Mouse (Mus musculus) gastrocnemius, postnatal 4 days (tissue): Measurements from ENCODE around the gene Olfr1358. TPM values are rescaled to one million over a fixed set of nuclear protein-coding genes. Genes with fewer than 3 reads are reported as not detected.
"Not testable (repeated sequence)": the region's sequence is repeated elsewhere in the genome, so short reads cannot be mapped to it uniquely, and the experiment has no call there.

Experiments
- DNase-seq, 2 experiments: peaks; one replicate each; pipeline ENCODE4 v3.0.0; 2021 to 2022; ENCODE audit warnings: low spot score in 2 of 2, mixed read lengths in 2 of 2
- long read RNA-seq, 2 experiments: library from polyadenylated mRNA; stranded (forward); transcript quantifications; one replicate each; pipeline ENCODE4 v2.0.0; 2021
- total RNA-seq, 2 experiments: library from RNA; stranded (reverse); gene quantifications; 2 replicates each; pipeline ENCODE4 v1.2.3; 2021

Gene Olfr1358
- total RNA-seq, result not detected
- long read RNA-seq, experiment 1, result 0 reads
- long read RNA-seq, experiment 2, result 0 reads

DNA sequence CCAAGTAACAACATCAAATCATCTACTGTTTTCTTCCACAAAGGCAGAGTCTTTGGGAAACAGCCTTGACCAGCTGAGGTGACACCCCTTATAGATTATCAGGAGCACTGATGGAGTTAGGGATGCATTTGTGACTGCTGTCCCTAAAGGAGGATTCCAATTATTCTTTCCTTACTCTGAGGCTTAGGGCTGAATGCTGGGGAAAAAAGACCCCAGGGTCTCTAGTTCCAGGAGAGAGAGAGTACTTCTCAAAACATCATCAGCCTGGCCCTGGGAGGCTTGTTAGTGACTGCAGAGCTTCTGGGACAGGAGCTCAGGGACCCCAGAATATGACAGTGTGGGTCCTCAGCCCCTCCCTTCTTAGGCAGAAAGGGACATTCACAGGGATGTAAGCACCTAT lies at the start of gene Olfr1358:
Olfr1358 (plus strand) TSS at position 301 of the 400 bp plus-strand sequence.
- DNase-seq, result no peak

DNA sequence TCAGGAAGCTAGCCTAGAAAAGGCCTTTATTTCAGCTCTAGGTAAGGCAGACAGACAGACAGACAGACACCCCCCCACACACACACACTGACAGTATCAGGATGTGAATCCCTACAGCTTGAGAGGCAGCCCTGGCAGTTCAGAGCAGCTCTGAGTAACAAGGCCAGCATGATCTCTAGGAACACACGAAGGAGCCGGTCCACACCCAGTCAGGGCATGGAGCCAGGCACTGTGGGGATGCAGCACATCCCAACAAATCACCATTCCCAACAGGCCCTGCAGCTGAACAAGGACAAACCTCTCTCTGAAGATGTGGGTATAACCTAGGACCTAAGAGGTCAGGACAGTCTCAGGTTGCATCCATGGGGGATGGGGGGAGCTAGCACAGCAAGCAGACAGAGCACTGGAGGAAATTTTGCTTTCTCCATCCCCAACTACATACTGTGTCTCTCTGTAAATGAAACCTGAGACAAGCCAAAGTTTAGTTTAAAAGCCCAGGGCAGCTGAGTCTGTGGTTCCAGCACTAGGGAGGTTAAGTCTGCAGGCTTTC lies 49.4 kb upstream of the Olfr1358 start:
- peak in 1 of 2 experiments; percentile 66 for DNase-seq

DNA sequence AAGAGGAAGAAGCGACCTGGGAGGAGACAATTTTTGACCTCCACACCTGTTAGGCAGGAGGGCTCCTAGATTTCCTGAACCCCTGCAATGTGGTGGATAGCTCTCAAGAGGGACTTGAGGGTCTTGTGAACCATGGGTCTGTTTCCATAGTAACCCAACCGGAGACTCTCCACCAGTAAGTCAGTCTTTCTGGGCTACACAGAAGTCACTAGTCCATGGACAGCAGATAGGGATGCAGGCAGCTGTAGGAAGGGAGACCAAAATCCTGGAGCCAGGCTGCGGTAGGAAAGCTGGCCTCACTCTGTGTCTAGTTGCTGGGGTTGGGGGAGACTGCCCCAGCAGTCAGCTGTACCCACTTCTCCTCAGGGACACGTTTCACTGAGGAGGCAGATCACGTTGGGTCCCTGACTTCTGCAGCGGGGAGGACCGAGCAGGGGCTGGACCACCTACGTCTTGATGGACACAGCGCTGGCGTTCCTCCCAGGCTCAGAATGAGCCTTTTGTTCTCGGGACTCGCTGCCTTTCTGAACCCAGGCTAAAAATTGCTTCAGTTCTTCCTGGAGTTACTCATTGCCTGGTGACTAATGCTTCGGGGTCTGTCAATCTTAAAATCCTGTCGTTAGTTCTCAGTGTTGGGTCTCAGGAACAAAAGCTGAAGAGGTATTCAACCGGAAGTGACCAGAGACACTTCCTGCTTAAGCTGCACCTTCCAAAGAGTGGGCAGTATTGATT lies 46.5 kb upstream of the Olfr1358 start:
- no peak for DNase-seq

DNA sequence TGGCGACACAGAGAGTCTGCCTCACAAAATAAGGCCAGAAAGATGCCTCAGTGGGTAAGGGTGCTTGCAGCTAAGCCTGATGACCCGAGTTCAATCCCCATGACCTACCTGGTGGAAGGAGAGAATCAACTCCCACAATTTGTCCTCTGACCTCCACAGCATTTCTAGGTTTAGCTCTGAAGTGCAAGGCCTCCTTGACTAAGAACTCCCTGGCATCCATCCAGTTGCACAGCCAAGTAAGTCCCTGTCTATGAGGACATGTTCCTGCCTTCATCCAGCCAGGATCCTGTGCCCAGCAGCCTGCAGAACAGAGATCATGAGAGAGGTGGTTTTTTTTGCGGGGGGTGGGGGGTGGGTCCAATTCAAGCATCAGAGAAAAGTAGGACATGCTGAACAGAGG lies 45.2 kb upstream of the Olfr1358 start:
- no peak for DNase-seq

DNA sequence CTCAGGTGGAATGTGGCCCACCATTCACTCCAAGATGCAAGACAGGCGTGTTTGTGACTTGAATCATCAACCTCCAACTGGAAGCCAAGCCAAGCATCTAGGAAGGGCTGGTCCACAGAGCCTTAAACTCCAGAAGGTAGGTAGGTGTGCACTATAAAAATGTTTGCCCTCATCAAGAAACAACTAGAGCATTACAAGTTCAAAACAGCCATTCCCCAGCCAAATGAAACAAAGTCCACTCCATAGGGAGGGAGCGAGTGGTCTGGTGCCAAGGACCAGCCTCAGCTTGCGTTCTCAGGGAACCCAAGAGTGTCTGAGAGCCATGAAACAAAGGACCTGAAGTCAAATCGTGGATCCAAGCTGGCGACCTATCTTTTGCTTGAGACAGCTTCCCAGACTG lies 43.8 kb upstream of the Olfr1358 start:
- DNase-seq, result no peak

DNA sequence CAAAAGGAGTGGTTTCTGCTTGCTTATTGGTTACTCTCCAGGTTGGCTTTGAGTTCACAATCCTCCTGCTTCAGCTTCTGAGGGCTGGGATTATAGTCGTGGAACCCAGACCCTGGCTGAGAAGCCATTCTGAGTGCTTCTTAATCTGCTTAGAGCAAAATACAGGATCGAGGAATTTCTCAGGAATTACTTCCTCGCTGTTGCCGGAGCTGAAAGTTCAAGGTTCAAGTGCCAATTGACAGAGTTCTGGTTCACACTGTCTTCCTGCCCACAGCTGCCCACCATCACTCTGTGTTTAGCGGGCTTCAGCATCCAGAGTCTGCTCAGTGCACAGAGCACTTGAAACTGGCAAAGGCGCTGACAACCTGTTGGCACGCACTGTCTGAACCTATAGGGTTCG lies 42.5 kb upstream of the Olfr1358 start:
- DNase-seq, result peak in 1 of 2 experiments; percentile 4

DNA sequence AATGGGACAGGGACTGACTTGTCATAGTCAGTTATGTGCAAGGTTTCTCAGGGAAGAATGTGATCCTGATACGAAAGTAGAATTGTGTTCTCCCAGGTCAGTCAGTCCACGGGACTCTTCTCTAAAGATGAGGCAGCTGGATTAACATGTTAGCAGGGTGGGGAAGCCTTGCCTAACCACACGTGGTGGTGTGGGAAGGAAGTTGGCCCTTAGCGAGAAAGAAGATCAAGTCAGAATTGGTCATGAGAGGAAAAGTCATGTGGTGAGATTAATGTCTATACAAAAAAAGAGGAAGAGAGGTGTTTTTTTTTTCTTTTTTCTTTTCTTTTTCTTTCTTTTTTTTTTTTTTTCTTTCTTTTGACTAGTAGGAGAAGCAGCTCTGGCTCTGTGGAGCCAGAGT lies 40.4 kb upstream of the Olfr1358 start:
- no peak for DNase-seq

DNA sequence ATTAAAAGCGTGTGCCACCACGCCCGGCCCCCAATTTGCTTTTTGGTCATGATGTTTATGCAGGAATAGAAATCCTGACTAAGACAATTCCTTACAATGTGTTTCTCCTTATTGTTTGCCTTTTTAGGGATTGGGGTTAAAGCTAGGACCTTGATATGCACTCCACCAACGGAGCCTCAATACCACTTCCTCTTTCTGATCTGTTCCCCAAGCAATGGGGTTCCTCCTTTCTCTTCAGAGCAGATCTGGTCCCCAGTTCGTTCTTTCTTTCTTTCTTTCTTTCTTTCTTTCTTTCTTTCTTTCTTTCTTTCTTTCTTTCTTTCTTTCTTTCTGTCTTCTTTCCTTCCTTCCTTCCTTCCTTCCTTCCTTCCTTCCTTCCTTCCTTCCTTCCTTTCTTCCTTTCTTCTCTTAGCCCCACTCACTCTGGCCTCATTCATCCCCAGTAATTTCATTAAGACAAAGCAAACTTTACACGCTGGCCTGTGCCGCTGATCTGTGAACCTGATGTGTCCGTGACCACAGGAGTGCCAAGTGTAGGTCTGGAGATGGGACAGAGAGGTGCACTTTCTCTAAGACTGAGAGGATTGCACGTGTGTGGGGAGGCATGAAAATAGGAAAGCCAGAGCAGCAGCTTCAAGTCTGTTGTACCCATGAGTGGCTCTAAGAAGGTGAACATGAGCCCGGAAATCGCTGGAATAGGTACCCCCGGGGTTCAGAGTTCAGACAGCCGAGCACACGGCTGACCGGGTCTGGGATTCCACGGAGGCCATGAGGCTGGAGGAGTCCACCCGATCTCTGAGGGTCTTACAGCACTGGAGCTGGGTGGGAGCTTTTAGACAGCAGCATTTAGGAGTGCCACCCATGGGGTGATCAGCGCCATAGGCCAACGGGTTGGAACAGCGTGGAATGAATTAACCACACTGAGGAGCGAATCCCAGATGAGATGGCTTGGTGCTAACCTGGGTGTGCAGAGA lies 36.0 kb upstream of the Olfr1358 start:
- DNase-seq, result no peak

DNA sequence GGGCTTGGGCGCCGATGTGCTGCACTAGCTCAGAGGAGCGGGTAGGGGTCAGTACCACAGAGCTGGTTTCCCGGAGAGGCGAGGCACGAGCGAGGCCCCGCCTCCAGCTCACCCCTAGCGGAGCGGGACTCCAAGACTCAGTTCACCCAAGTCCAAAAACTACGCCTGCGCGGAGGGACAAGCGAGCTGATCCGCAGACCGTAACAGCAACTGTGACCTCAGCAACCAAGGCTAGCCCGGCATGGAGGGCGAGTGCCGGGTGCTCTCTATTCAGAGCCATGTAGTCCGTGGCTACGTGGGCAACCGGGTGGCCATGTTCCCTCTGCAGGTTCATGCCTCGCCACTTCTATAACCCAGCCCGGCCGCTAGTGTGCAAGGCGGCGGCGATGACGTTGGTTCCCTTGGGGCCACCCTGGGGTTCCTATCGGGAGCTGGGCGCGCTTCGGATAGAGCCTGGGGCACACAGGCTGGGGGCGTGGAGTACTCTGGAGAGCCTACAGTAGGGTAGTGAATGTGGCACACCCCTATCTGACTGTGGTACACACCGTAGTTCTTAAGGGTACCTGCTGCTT lies 35.2 kb upstream of the Olfr1358 start:
- peak in 1 of 2 experiments; percentile 47 for DNase-seq

DNA sequence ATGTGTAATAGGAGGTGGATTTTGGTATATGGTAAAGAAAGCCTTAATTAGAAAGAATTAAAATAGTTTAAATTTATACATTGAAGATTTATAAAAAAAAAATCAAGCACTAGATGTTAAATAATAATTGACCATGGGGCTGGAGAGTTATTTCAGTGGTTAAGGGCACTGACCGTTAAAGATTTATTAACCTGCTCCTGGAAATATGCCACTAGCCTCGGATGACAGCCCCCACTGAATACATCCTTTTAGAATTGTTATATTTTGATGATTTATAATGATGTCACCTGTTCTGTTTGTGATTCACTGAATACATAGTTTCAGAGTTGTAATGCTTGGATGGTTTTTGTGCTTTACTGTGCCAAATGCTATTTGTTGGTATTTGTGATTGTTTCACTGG lies 31.9 kb upstream of the Olfr1358 start:
- DNase-seq, result not testable (repeated sequence)

DNA sequence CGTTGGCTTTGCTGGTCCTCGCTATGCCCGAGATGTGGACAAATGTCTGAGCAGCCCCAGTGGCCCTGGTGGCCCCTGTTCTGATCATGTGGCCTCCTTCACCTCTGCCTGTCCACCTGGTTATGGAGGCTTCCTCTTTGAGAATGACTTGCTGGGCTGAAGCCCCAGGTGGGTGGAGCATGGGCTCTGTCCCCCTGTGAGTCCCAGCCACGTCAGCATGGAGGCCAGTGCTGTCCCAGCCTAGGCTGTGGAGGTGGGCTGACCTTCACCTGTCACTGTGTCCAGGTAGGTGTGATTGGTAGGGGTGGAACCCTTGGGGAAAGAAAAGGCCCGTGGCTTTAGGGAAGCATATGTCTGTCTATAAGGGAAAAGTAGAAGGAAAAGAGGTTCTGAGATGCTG lies 30.4 kb upstream of the Olfr1358 start:
- DNase-seq, result no peak

DNA sequence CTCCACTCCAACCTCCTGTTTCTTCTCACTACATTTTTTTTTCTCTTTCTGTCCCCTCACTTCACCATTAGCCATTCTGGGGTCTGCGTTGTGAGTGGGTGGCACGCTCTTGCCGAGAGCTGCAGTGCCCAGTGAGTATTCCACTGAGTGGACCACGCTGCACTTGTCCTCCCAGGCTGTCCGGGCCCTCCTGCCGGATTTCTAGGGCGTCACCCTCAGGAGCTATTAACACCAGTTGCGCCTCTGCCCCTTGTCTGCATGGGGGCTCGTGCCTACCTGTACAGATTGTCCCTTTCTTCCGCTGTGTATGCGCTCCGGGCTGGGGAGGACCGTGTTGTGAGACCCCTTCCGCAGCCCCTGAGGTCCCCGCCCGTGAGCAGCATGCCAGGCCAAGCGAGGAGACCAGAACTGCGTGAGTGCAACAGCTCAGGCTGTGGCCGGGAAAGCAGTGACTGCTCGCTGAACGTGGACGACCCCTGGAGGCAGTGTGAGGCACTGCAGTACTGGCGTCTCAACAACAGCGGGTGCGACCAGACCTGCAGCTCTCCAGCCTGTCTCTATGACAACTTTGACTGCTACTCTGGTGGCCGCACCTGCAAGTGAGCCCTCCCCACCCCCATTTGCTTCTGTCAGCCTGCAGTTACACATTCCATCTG lies 29.7 kb upstream of the Olfr1358 start:
- DNase-seq, result peak; percentile 71 to 82

DNA sequence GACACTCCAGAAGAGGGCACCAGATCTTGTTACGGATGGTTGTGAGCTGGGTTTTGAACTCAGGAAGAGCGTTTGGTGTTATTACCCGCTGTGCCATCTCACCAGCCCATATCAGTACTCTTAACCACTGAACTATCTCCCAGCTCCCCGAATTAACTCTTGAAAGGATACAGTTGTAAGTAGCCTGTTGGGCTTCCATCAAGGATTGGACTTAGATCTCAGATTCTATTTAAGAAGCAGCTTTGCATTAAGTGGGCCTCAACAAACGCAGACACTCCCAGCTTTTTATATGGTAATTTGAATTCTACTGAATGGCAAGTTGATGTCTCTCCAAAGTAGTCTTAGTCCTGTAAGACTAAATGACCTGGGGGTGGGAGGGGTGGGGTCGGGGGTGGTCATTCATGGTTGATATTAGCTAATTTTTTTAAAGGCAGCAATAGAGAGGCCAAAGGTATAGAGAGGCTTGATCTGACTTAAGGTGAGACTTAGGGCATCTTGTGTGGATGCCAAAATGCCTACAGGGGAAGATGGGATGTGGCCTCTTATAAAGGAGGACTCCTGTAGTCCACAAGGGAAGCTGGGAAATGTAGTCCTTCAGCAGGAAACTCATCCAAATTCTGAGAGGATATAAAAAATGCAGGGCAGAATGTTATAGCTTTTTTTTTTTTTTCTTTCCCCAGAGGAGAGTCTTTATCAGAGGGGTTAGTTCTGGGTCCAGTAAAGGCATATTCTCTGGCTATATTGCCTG lies 14.1 kb upstream of the Olfr1358 start:
- no peak for DNase-seq

DNA sequence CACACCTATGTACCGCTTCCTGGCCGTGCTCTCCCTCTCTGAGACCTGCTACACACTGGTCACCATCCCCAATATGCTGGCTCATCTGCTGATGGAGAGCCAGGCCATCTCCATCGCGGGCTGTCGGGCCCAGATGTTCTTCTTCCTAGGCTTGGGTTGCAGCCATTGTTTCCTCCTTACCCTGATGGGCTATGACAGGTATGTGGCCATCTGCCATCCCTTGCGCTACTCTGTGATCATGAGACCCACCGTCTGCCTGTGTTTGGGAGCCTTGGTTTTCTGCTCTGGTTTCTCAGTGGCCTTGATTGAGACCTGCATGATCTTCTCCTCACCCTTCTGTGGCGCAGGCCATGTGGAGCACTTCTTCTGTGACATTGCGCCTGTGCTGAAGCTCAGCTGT lies 2.6 kb downstream of the Olfr1358 start:
- no peak for DNase-seq

DNA sequence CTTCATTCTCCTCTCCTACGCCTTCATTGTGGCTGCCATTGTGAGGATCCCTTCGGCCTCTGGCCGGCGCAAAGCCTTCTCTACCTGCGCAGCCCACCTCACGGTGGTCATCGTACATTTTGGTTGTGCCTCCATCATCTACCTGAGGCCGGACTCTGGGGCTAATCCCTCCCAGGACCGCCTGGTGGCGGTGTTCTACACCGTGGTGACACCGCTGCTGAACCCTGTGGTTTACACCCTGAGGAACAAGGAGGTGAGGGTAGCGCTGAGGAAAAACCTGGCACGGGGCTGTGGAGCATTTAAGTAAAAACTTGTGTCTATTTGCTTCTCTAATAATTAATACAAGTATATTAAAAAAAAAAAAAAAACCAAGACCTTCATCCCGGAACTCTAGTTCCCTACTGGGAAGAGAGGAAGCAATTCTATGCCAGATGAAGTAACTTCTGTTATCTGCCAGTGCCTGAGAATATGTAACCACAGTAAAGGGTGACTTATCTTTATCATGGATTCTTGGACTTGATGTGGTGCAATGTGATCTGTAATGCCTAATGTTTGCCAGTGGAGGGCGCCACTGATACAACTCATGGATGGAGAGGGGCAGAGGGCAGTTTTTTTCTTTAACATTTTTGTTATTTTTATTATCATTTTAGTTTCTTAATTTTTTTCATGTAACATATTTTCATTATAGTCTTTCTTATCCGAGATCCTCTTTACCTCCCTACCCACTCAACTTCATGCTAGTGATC lies 3.2 kb downstream of the Olfr1358 start:
- no peak for DNase-seq

DNA sequence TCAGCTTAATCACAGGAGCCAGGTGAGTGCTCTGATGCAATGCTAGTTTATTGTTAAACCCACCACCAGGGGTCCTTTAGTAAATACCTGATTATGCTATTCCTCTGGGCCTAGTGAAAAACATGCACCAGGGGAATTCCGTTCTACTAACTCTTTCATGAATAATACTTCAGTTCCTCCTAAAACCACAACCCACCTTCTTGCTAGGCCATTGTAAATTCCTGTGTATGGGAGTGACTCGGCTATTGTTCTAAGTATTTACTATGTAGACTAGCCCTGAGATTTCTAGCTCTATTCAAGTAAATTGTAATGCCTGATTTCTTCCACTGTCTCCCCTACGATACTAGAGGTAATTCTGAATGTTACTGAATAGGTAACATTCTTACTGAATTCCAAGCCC lies 7.8 kb downstream of the Olfr1358 start:
- not testable (repeated sequence) for DNase-seq

DNA sequence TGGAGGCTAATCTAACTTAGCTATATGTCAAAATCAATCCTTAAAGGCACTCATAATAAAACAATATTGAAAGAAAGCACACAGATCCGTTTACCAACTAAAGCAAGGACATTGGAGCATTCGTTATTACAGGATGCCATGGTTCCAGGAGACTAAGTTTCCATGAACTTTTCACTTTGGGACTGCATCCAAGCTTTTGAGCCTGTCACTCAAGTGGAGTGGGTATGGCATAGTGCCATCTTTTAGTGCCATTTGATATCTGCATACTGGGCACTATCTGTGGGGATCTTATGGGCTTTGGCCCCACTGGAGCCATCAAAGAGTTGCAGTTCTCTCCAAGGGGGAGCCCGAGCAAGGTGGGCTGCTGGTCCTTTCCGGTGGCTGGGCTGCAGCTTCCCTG lies 8.3 kb downstream of the Olfr1358 start:
- no peak for DNase-seq

DNA sequence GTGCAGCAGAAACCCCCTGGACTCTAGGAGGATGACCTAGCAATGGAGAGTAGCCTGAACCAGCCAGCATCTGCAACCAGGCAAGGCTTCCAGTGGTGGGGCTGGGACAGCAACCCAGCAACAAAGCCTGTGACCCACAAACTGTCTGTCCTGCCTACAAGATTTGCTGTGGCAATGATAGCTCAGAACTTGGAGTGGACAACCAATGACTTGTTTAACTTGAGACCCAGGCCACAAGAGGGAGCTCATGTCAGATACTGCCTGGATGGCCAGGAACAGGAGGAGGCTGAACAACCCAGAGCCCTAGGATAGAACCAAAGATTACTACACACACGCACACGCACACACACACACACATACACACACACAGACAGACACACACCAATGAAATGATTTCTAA lies 23.7 kb downstream of the Olfr1358 start:
- peak in 1 of 2 experiments; percentile 20 for DNase-seq

DNA sequence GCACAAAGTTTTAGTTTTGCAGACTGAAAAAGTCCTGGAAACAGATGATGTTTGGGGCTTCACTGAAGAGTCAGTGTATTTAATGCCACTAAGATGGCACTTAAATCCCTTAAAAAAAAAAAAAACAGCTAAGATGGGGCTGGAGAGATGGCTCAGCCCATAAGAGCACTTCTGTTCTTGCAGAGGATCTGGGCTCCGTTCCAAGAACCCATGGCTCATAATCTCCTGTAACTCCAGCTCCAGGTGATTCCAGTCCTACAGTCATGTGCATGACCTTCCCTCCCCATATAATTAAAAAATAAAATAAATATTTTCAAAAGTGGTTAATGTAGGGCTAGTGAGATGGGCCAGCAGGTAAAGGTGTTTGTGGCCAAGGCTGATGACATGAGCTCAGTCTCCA lies 47.8 kb downstream of the Olfr1358 start:
- no peak for DNase-seq

DNA sequence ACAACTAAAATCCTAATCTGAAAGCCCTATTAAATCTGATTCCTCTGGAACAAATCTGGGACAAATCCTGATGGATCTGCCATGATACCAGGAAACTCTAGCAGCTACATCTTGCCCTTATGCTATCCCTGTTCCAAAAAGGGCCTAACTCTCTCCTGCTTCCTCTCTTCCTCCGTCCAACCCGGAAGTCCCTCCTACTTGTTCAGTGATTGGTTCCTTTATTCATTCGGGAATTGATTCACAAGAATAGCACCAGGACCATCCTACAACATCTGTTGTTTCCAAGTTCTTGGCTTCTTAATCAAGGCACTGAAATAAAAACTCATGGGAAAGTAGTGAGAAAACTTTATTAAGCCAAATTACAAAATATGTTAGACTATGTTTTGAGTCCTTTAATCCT lies 52.0 kb downstream of the Olfr1358 start:
- no peak for DNase-seq
